Mouse (Mus musculus) thymus, adult 2 months (tissue): ENCODE data around the gene Ilvbl.

ENCODE experiments used
- CTCF ChIP-seq: fragments of 200-500 bp; IDR thresholded peaks from 2 replicates; pipeline ENCODE4 v1.5.1; 2012; ENCODE audit warnings: mild to moderate bottlenecking, control low read depth, low read length, moderate library complexity, borderline replicate concordance; ENCODE audit not compliant: control insufficient read depth, poor library complexity, insufficient read depth; ENCODE audit errors: extremely low read depth
- POLR2A ChIP-seq: fragments of 200-500 bp; IDR thresholded peaks from 2 replicates; pipeline ENCODE4 v1.6.1; 2012; ENCODE audit warnings: mild to moderate bottlenecking, low read length, control low read depth, moderate library complexity; ENCODE audit not compliant: control insufficient read depth, poor library complexity, insufficient read depth; ENCODE audit errors: extremely low read depth

GRCm38 (mm10) chr10:78590744-78591143 lies 16.6 kb downstream of the Ilvbl start:
- TF ChIP-seq POLR2A, result no peak
- TF ChIP-seq CTCF, result no peak
